Mouse (Mus musculus) ES-E14 (cell line): Measurements from ENCODE around the gene Ms4a6b.

Experiments
- CHD2 ChIP-seq: IDR thresholded peaks from 2 replicates; pipeline ENCODE4 v1.6.1; 2014; ENCODE audit warnings: mild to moderate bottlenecking, low read depth, low read length, inconsistent platforms
- HCFC1 ChIP-seq: IDR thresholded peaks from 2 replicates; pipeline ENCODE4 v1.6.1; 2012; ENCODE audit warnings: low read length, inconsistent platforms, borderline replicate concordance; ENCODE audit not compliant: insufficient read depth
- MAFK ChIP-seq: IDR thresholded peaks from 2 replicates; pipeline ENCODE4 v1.6.1; 2014; ENCODE audit warnings: mild to moderate bottlenecking, low read depth, low read length, inconsistent platforms; ENCODE audit not compliant: insufficient read depth
- ZC3H11A ChIP-seq: IDR thresholded peaks from 2 replicates; pipeline ENCODE4 v1.6.1; 2012; ENCODE audit warnings: low read depth, mild to moderate bottlenecking, inconsistent platforms, low read length, borderline replicate concordance
- ZNF384 ChIP-seq: IDR thresholded peaks from 2 replicates; pipeline ENCODE4 v1.6.1; 2012; ENCODE audit warnings: low read depth, low read length, inconsistent platforms

- TF ChIP-seq ZNF384 (no peak), MAFK (no peak), ZC3H11A (no peak), CHD2 (no peak), HCFC1 (no peak)
Observed at GRCm38 (mm10) chr19:11537336-11537735, 21.0 kb downstream of the Ms4a6b start.
